Mouse (Mus musculus): ENCODE measurements around the gene Tgfbr1. TPM values are rescaled to one million over a fixed set of nuclear protein-coding genes. Genes with fewer than 3 reads are reported as not detected.

Tgfbr1 gene
- 6.2 and 6.3 TPM in 2 replicates for polyA plus RNA-seq (2012; rRNA removed)

- Histone ChIP-seq H3K4me3 (replicated peaks; ENCODE audit: insufficient read depth, low read depth, low read length) (peak within 1 kb of the TSS; percentile 49), H3K27me3 (ENCODE audit: control insufficient read depth, insufficient read depth, low read length) (peaks cover 2% of the 10 kb centered on the region; the same call in 1 of the 2 replicates), H3K4me1 (ENCODE audit: control insufficient read depth, insufficient read depth, low read length) (no peaks in the 10 kb centered on the region), H3K27ac (ENCODE audit: insufficient read depth, low read length) (no peak within 1 kb of the TSS)
- WGBS = 1% methylated on average over 64 of the region's 65 CpGs
- TF ChIP-seq CTCF (IDR thresholded peaks at IDR 0.05; ENCODE audit: borderline replicate concordance, insufficient read depth, low read depth, low read length) (no peak), POLR2A (IDR thresholded peaks at IDR 0.05; ENCODE audit: borderline replicate concordance, insufficient read depth, low read length) (no peak)
- peak; percentile 85 to 89 for DNase-seq
Observed at GRCm38 (mm10) chr4:47352803-47353388, at the start of gene Tgfbr1. TSS of gene Tgfbr1 (plus strand) at chr4:47353222.

GRCm38 (mm10) chr4:47303340-47303998 is 49.6 kb upstream of the Tgfbr1 start:
- DNase-seq = no peak
- H3K4me3 ChIP-seq (replicated peaks; ENCODE audit: insufficient read depth, low read depth, low read length) = no peak overlapping the region
- no peaks in the 10 kb centered on the region for H3K4me1 ChIP-seq (ENCODE audit: control insufficient read depth, insufficient read depth, low read length)
- no peaks in the 10 kb centered on the region; the same call in 1 of the 2 replicates for H3K27me3 ChIP-seq (ENCODE audit: control insufficient read depth, insufficient read depth, low read length)
- no peak overlapping the region for H3K27ac ChIP-seq (ENCODE audit: insufficient read depth, low read length)
- TF ChIP-seq POLR2A (IDR thresholded peaks at IDR 0.05; ENCODE audit: borderline replicate concordance, insufficient read depth, low read length) (no peak), CTCF (IDR thresholded peaks at IDR 0.05; ENCODE audit: borderline replicate concordance, insufficient read depth, low read depth, low read length) (no peak)
- 80% methylated on average over 5 of the region's 5 CpGs for WGBS

GRCm38 (mm10) chr4:47309886-47310625 is 43.0 kb upstream of the Tgfbr1 start:
- 95% methylated on average over 12 of the region's 12 CpGs for WGBS
- Histone ChIP-seq H3K4me1 (ENCODE audit: control insufficient read depth, insufficient read depth, low read length) (no peaks in the 10 kb centered on the region), H3K4me3 (replicated peaks; ENCODE audit: insufficient read depth, low read depth, low read length) (no peak overlapping the region), H3K27me3 (ENCODE audit: control insufficient read depth, insufficient read depth, low read length) (no peaks in the 10 kb centered on the region; the same call in 1 of the 2 replicates), H3K27ac (ENCODE audit: insufficient read depth, low read length) (no peak overlapping the region)
- DNase-seq = no peak
- TF ChIP-seq POLR2A (IDR thresholded peaks at IDR 0.05; ENCODE audit: borderline replicate concordance, insufficient read depth, low read length) (no peak), CTCF (IDR thresholded peaks at IDR 0.05; ENCODE audit: borderline replicate concordance, insufficient read depth, low read depth, low read length) (no peak)

GRCm38 (mm10) chr4:47310812-47311211 is 42.2 kb upstream of the Tgfbr1 start:
- TF ChIP-seq POLR2A (IDR thresholded peaks at IDR 0.05; ENCODE audit: borderline replicate concordance, insufficient read depth, low read length) (no peak), CTCF (IDR thresholded peaks at IDR 0.05; ENCODE audit: borderline replicate concordance, insufficient read depth, low read depth, low read length) (no peak)
- H3K4me1 ChIP-seq (ENCODE audit: control insufficient read depth, insufficient read depth, low read length) = no peaks in the 10 kb centered on the region
- no peak for DNase-seq
- 79% methylated on average over 6 of the region's 6 CpGs for WGBS
- no peak overlapping the region for H3K27ac ChIP-seq (ENCODE audit: insufficient read depth, low read length)
- no peaks in the 10 kb centered on the region; the same call in 1 of the 2 replicates for H3K27me3 ChIP-seq (ENCODE audit: control insufficient read depth, insufficient read depth, low read length)
- no peak overlapping the region for H3K4me3 ChIP-seq (replicated peaks; ENCODE audit: insufficient read depth, low read depth, low read length)

- Histone ChIP-seq H3K4me3 (replicated peaks; ENCODE audit: insufficient read depth, low read depth, low read length) (no peak overlapping the region), H3K27ac (ENCODE audit: insufficient read depth, low read length) (no peak overlapping the region), H3K4me1 (ENCODE audit: control insufficient read depth, insufficient read depth, low read length) (no peaks in the 10 kb centered on the region; the same call in 1 of the 2 replicates), H3K27me3 (ENCODE audit: control insufficient read depth, insufficient read depth, low read length) (no peaks in the 10 kb centered on the region; the same call in 1 of the 2 replicates)
- DNase-seq = no peak
- TF ChIP-seq POLR2A (IDR thresholded peaks at IDR 0.05; ENCODE audit: borderline replicate concordance, insufficient read depth, low read length) (no peak), CTCF (IDR thresholded peaks at IDR 0.05; ENCODE audit: borderline replicate concordance, insufficient read depth, low read depth, low read length) (no peak)
- 92% methylated on average over 6 of the region's 6 CpGs for WGBS
Observed at GRCm38 (mm10) chr4:47311467-47311866, 41.6 kb upstream of the Tgfbr1 start.

- H3K4me1 ChIP-seq (ENCODE audit: control insufficient read depth, insufficient read depth, low read length) = no peaks in the 10 kb centered on the region; the same call in 1 of the 2 replicates
- DNase-seq = no peak
- no peak overlapping the region for H3K4me3 ChIP-seq (replicated peaks; ENCODE audit: insufficient read depth, low read depth, low read length)
- TF ChIP-seq CTCF (IDR thresholded peaks at IDR 0.05; ENCODE audit: borderline replicate concordance, insufficient read depth, low read depth, low read length) (no peak), POLR2A (IDR thresholded peaks at IDR 0.05; ENCODE audit: borderline replicate concordance, insufficient read depth, low read length) (no peak)
- 29% methylated on average over 7 of the region's 7 CpGs for WGBS
- H3K27ac ChIP-seq (ENCODE audit: insufficient read depth, low read length) = no peak overlapping the region
- no peaks in the 10 kb centered on the region; the same call in 1 of the 2 replicates for H3K27me3 ChIP-seq (ENCODE audit: control insufficient read depth, insufficient read depth, low read length)
Observed at GRCm38 (mm10) chr4:47311929-47312328, 41.1 kb upstream of the Tgfbr1 start.

- no peaks in the 10 kb centered on the region; the same call in 1 of the 2 replicates for H3K4me1 ChIP-seq (ENCODE audit: control insufficient read depth, insufficient read depth, low read length)
- TF ChIP-seq CTCF (IDR thresholded peaks at IDR 0.05; ENCODE audit: borderline replicate concordance, insufficient read depth, low read depth, low read length) = no peak
- no peak overlapping the region for H3K4me3 ChIP-seq (replicated peaks; ENCODE audit: insufficient read depth, low read depth, low read length)
- H3K27me3 ChIP-seq (ENCODE audit: control insufficient read depth, insufficient read depth, low read length) = no peaks in the 10 kb centered on the region; the same call in 1 of the 2 replicates
- peak in 1 of 2 experiments; percentile 9 for DNase-seq
- 53% methylated on average over 14 of the region's 14 CpGs for WGBS
- H3K27ac ChIP-seq (ENCODE audit: insufficient read depth, low read length) = no peak overlapping the region
Observed at GRCm38 (mm10) chr4:47312676-47313075, 40.3 kb upstream of the Tgfbr1 start.

Measured in cerebellum, adult 2 months (tissue).